Comparison of ENCODE assay signal across 25 mouse cellular contexts in genomic region chr1:108341352-108341751, GRCm38 (mm10).
DNase-seq lines count a peak whose midpoint lies in the region; ATAC-seq lines count a peak whose summit lies in the region.
"Had no signal": no experiment of that assay in that cellular context is flagged by ENCODE, and none has a peak within 500 bp of the region (broad histone marks: within the 10 kb centered on the region; RNA-seq: fewer than 3 reads in every experiment).

No protein-coding gene starts in this region.

- H3K36me3 ChIP-seq in forebrain, embryonic 12.5 days (replicated peaks), result no peaks in the 10 kb centered on the region
- H3K36me3 ChIP-seq in forebrain, embryonic 16.5 days (ENCODE audit: control insufficient read depth, insufficient read depth), result no peaks in the 10 kb centered on the region
- no peaks in the 10 kb centered on the region for H3K36me3 ChIP-seq in hindbrain, embryonic 11.5 days (ENCODE audit: control insufficient read depth, insufficient read depth, low read length)
- H3K36me3 ChIP-seq in hindbrain, embryonic 10.5 days, result no peaks in the 10 kb centered on the region
- no peaks in the 10 kb centered on the region for H3K36me3 ChIP-seq in midbrain, embryonic 12.5 days
- H3K36me3 ChIP-seq in midbrain, embryonic 16.5 days (ENCODE audit: control insufficient read depth, insufficient read depth, low read length), result no peaks in the 10 kb centered on the region
- H3K36me3 ChIP-seq in neural tube, embryonic 12.5 days, result no peaks in the 10 kb centered on the region
- H3K36me3 ChIP-seq: embryonic facial prominence, embryonic 10.5 days; embryonic facial prominence, embryonic 12.5 days; G1E had no signal

- H3K4me2 ChIP-seq in forebrain, embryonic 12.5 days, result no peak overlapping the region
- H3K4me2 ChIP-seq in forebrain, embryonic 16.5 days (ENCODE audit: low read length), result no peak overlapping the region
- no peak overlapping the region for H3K4me2 ChIP-seq in hindbrain, embryonic 11.5 days (replicated peaks; ENCODE audit: low read depth, low read length)
- H3K4me2 ChIP-seq in midbrain, embryonic 12.5 days (replicated peaks), result no peak overlapping the region
- no peak overlapping the region for H3K4me2 ChIP-seq in midbrain, embryonic 16.5 days (ENCODE audit: low read length)
- no peak overlapping the region for H3K4me2 ChIP-seq in neural tube, embryonic 12.5 days (replicated peaks)
- H3K4me2 ChIP-seq: embryonic facial prominence, embryonic 12.5 days had no signal

- H3K27me3 ChIP-seq in forebrain, embryonic 12.5 days, result no peaks in the 10 kb centered on the region
- H3K27me3 ChIP-seq in forebrain, embryonic 16.5 days (replicated peaks; ENCODE audit: control insufficient read depth, insufficient read depth, low read length), result no peaks in the 10 kb centered on the region
- no peaks in the 10 kb centered on the region for H3K27me3 ChIP-seq in hindbrain, embryonic 11.5 days (ENCODE audit: control insufficient read depth, insufficient read depth, low read length)
- H3K27me3 ChIP-seq in hindbrain, embryonic 10.5 days (ENCODE audit: insufficient read depth, poor library complexity, severe bottlenecking), result no peaks in the 10 kb centered on the region
- H3K27me3 ChIP-seq in midbrain, embryonic 12.5 days, result no peaks in the 10 kb centered on the region
- no peaks in the 10 kb centered on the region for H3K27me3 ChIP-seq in midbrain, embryonic 16.5 days (ENCODE audit: control insufficient read depth, insufficient read depth, low read depth, low read length)
- H3K27me3 ChIP-seq in neural tube, embryonic 12.5 days (replicated peaks), result no peaks in the 10 kb centered on the region
- H3K27me3 ChIP-seq: CH12.LX; embryonic facial prominence, embryonic 12.5 days; Patski had no signal

- no peak overlapping the region for H3K4me3 ChIP-seq in forebrain, embryonic 12.5 days (replicated peaks)
- no peak overlapping the region for H3K4me3 ChIP-seq in forebrain, embryonic 16.5 days (replicated peaks; ENCODE audit: low read length)
- no peak overlapping the region for H3K4me3 ChIP-seq in hindbrain, embryonic 11.5 days (ENCODE audit: low read depth, low read length)
- no peak overlapping the region for H3K4me3 ChIP-seq in hindbrain, embryonic 10.5 days
- H3K4me3 ChIP-seq in midbrain, embryonic 12.5 days, result no peak overlapping the region
- no peak overlapping the region for H3K4me3 ChIP-seq in midbrain, embryonic 16.5 days (ENCODE audit: low read depth, low read length)
- H3K4me3 ChIP-seq in neural tube, embryonic 12.5 days, result no peak overlapping the region
- H3K4me3 ChIP-seq: embryonic facial prominence, embryonic 10.5 days; embryonic facial prominence, embryonic 12.5 days had no signal

- ATAC-seq in forebrain, embryonic 12.5 days (ENCODE audit: low FRiP score), result 0 out of 2 replicates have a peak, but pooled peaks have one; percentile 14
- no peak for ATAC-seq in forebrain, embryonic 16.5 days
- 0 out of 2 replicates have a peak, but pooled peaks have one; percentile 39 for ATAC-seq in hindbrain, embryonic 11.5 days (ENCODE audit: low FRiP score)
- ATAC-seq in midbrain, embryonic 12.5 days (ENCODE audit: low FRiP score, low read depth), result 0 out of 2 replicates have a peak, but pooled peaks have one; percentile 61
- ATAC-seq in midbrain, embryonic 16.5 days, result no peak
- ATAC-seq in neural tube, embryonic 12.5 days (ENCODE audit: low FRiP score, low read depth), result peak; percentile 13; the same call in 1 of the 2 replicates
- ATAC-seq: activated CD4-positive, CD25-positive, alpha-beta regulatory T cell, adult 4 months; CD4-positive, CD25-positive, alpha-beta regulatory T cell, adult 4 months; forebrain, embryonic 14.5 days; Patski had no signal

- WGBS in forebrain, embryonic 12.5 days, result 60% methylated on average over 1 of the region's 1 CpGs
- WGBS in forebrain, embryonic 16.5 days, result 80% methylated on average over 1 of the region's 1 CpGs
- WGBS in hindbrain, embryonic 11.5 days, result 75% methylated on average over 1 of the region's 1 CpGs
- 89% methylated on average over 1 of the region's 1 CpGs for WGBS in hindbrain, embryonic 10.5 days
- 82% methylated on average over 1 of the region's 1 CpGs for WGBS in midbrain, embryonic 12.5 days
- 79% methylated on average over 1 of the region's 1 CpGs for WGBS in midbrain, embryonic 16.5 days
- WGBS in neural tube, embryonic 12.5 days, result 86% methylated on average over 1 of the region's 1 CpGs

- no peaks in the 10 kb centered on the region for H3K9me3 ChIP-seq in forebrain, embryonic 12.5 days
- no peaks in the 10 kb centered on the region for H3K9me3 ChIP-seq in forebrain, embryonic 16.5 days (ENCODE audit: control insufficient read depth, low read length)
- H3K9me3 ChIP-seq in hindbrain, embryonic 11.5 days (ENCODE audit: control insufficient read depth, low read length), result no peaks in the 10 kb centered on the region
- no peaks in the 10 kb centered on the region for H3K9me3 ChIP-seq in hindbrain, embryonic 10.5 days
- H3K9me3 ChIP-seq in midbrain, embryonic 12.5 days, result no peaks in the 10 kb centered on the region
- H3K9me3 ChIP-seq in midbrain, embryonic 16.5 days (replicated peaks; ENCODE audit: control insufficient read depth, low read length, poor library complexity, severe bottlenecking), result no peaks in the 10 kb centered on the region
- no peaks in the 10 kb centered on the region for H3K9me3 ChIP-seq in neural tube, embryonic 12.5 days
- H3K9me3 ChIP-seq: embryonic facial prominence, embryonic 10.5 days; embryonic facial prominence, embryonic 12.5 days had no signal

- no peaks in the 10 kb centered on the region for H3K4me1 ChIP-seq in forebrain, embryonic 12.5 days
- H3K4me1 ChIP-seq in forebrain, embryonic 16.5 days (replicated peaks; ENCODE audit: control insufficient read depth, insufficient read depth, low read length), result no peaks in the 10 kb centered on the region
- H3K4me1 ChIP-seq in hindbrain, embryonic 11.5 days (replicated peaks; ENCODE audit: control insufficient read depth, insufficient read depth, low read length), result no peaks in the 10 kb centered on the region
- H3K4me1 ChIP-seq in hindbrain, embryonic 10.5 days (replicated peaks), result no peaks in the 10 kb centered on the region
- no peaks in the 10 kb centered on the region for H3K4me1 ChIP-seq in midbrain, embryonic 12.5 days
- no peaks in the 10 kb centered on the region for H3K4me1 ChIP-seq in midbrain, embryonic 16.5 days (ENCODE audit: control insufficient read depth, insufficient read depth, low read length)
- no peaks in the 10 kb centered on the region for H3K4me1 ChIP-seq in neural tube, embryonic 12.5 days
- H3K4me1 ChIP-seq: embryonic facial prominence, embryonic 10.5 days; embryonic facial prominence, embryonic 12.5 days had no signal

- DNase-seq in hindbrain, embryonic 11.5 days (ENCODE audit: low spot score), result no peak
- DNase-seq in hindbrain, embryonic 10.5 days (ENCODE audit: low spot score), result no peak
- no peak for DNase-seq in neural tube, embryonic 10.5 days (ENCODE audit: extremely low spot score, low spot score)
- DNase-seq: adrenal gland, adult 8-10 months; adrenal gland, postnatal 14 days; adrenal gland, postnatal 36 days; B cell, adult 2 months; cerebellum, adult 11-12 months; cerebellum, adult 2 months; cerebellum, adult 9-10 months; cerebellum, postnatal 10 days; cerebellum, postnatal 25 days had no signal

- no peak overlapping the region for H3K9ac ChIP-seq in forebrain, embryonic 12.5 days
- no peak overlapping the region for H3K9ac ChIP-seq in forebrain, embryonic 16.5 days (replicated peaks; ENCODE audit: low read depth, low read length)
- no peak overlapping the region for H3K9ac ChIP-seq in hindbrain, embryonic 11.5 days (ENCODE audit: low read depth, low read length)
- H3K9ac ChIP-seq in midbrain, embryonic 12.5 days (replicated peaks), result no peak overlapping the region
- H3K9ac ChIP-seq in midbrain, embryonic 16.5 days (ENCODE audit: low read depth, low read length), result no peak overlapping the region
- no peak overlapping the region for H3K9ac ChIP-seq in neural tube, embryonic 12.5 days
- H3K9ac ChIP-seq: embryonic facial prominence, embryonic 12.5 days had no signal

- H3K27ac ChIP-seq in forebrain, embryonic 12.5 days, result no peak overlapping the region
- no peak overlapping the region for H3K27ac ChIP-seq in forebrain, embryonic 16.5 days (ENCODE audit: low read length)
- H3K27ac ChIP-seq in hindbrain, embryonic 11.5 days (ENCODE audit: low read depth, low read length), result no peak overlapping the region
- no peak overlapping the region for H3K27ac ChIP-seq in hindbrain, embryonic 10.5 days
- no peak overlapping the region for H3K27ac ChIP-seq in midbrain, embryonic 12.5 days (replicated peaks)
- H3K27ac ChIP-seq in midbrain, embryonic 16.5 days (ENCODE audit: low read length), result no peak overlapping the region
- no peak overlapping the region for H3K27ac ChIP-seq in neural tube, embryonic 12.5 days
- H3K27ac ChIP-seq: embryonic facial prominence, embryonic 10.5 days; embryonic facial prominence, embryonic 12.5 days had no signal

Comparison
In these comparisons a context has a peak if more than half of its experiments do, and no peak if none do; other contexts are left out.
1. ATAC-seq: peak in forebrain, embryonic 12.5 days (single experiment), hindbrain, embryonic 11.5 days (single experiment), midbrain, embryonic 12.5 days (single experiment) and neural tube, embryonic 12.5 days (single experiment); none in forebrain, embryonic 16.5 days (single experiment) and midbrain, embryonic 16.5 days (single experiment).